Mouse (Mus musculus): ENCODE results near the gene Grb10. TPM values are rescaled to one million over a fixed set of nuclear protein-coding genes. Genes with fewer than 3 reads are reported as not detected.

Grb10 gene
- polyA plus RNA-seq, 1 experiment from 2014 or later: 414 TPM

DNA sequence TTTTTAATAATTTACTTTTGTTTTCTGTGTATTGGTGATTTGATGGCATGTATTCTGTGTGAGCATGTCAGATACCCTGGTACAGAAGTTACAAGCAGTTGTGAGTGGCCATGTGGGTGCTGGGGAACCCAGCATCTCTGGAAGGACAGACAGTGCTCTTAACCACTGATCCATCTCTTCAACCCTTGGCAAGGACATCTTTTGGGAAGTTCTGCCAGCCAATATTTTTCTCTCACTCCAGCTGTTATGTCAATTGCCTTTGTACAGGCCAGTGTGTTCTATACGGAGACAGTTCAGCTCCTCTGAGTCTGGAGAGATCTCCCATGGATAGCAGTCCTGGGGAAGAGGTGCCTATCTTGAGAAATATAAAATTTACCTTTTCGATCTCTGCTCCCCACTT, 116.4 kb downstream of the Grb10 start:
- Histone ChIP-seq H3K9ac (no peak overlapping the region), H3K4me3 (no peak overlapping the region), H3K36me3 (no peaks in the 10 kb centered on the region), H3K4me2 (replicated peaks) (no peak overlapping the region), H3K9me3 (replicated peaks) (no peaks in the 10 kb centered on the region), H3K4me1 (no peaks in the 10 kb centered on the region), H3K27ac (no peak overlapping the region), H3K27me3 (no peaks in the 10 kb centered on the region)
- ATAC-seq (ENCODE audit: low FRiP score): no peak
- WGBS: 93% methylated on average over 2 of the region's 2 CpGs

- 65% methylated on average over 7 of the region's 7 CpGs for WGBS
- Histone ChIP-seq H3K9ac (no peak overlapping the region), H3K4me1 (no peaks in the 10 kb centered on the region), H3K27me3 (no peaks in the 10 kb centered on the region), H3K9me3 (replicated peaks) (no peaks in the 10 kb centered on the region), H3K4me2 (replicated peaks) (no peak overlapping the region), H3K36me3 (no peaks in the 10 kb centered on the region), H3K4me3 (no peak overlapping the region), H3K27ac (no peak overlapping the region)
- no peak for ATAC-seq (ENCODE audit: low FRiP score)
Measured at GRCm38 (mm10) chr11:11907703-11908413, 130.6 kb downstream of the Grb10 start.

GRCm38 (mm10) chr11:11905518-11905917, 133.0 kb downstream of the Grb10 start:
- Histone ChIP-seq H3K36me3 (no peaks in the 10 kb centered on the region), H3K27ac (no peak overlapping the region), H3K4me1 (no peaks in the 10 kb centered on the region), H3K27me3 (no peaks in the 10 kb centered on the region), H3K9me3 (replicated peaks) (no peaks in the 10 kb centered on the region), H3K4me2 (replicated peaks) (no peak overlapping the region), H3K4me3 (no peak overlapping the region), H3K9ac (no peak overlapping the region)
- ATAC-seq (ENCODE audit: low FRiP score): no peak

GRCm38 (mm10) chr11:11904995-11905394, 133.5 kb downstream of the Grb10 start:
- Histone ChIP-seq H3K4me3 (no peak overlapping the region), H3K27me3 (no peaks in the 10 kb centered on the region), H3K36me3 (no peaks in the 10 kb centered on the region), H3K4me2 (replicated peaks) (no peak overlapping the region), H3K9ac (no peak overlapping the region), H3K27ac (no peak overlapping the region), H3K4me1 (no peaks in the 10 kb centered on the region), H3K9me3 (replicated peaks) (no peaks in the 10 kb centered on the region)
- 67% methylated on average over 5 of the region's 5 CpGs for WGBS
- ATAC-seq (ENCODE audit: low FRiP score): no peak

- Histone ChIP-seq H3K27ac (no peak overlapping the region), H3K27me3 (no peaks in the 10 kb centered on the region), H3K36me3 (no peaks in the 10 kb centered on the region), H3K4me3 (no peak overlapping the region), H3K4me2 (replicated peaks) (no peak overlapping the region), H3K9ac (no peak overlapping the region), H3K9me3 (replicated peaks) (no peaks in the 10 kb centered on the region), H3K4me1 (no peaks in the 10 kb centered on the region)
- 79% methylated on average over 5 of the region's 5 CpGs for WGBS
- ATAC-seq (ENCODE audit: low FRiP score): no peak
Measured at GRCm38 (mm10) chr11:11901509-11901908, 137.0 kb downstream of the Grb10 start.

GRCm38 (mm10) chr11:11898496-11898895, 140.0 kb downstream of the Grb10 start:
- H3K27ac ChIP-seq: no peak overlapping the region
- no peaks in the 10 kb centered on the region for H3K9me3 ChIP-seq (replicated peaks)
- H3K4me1 ChIP-seq: no peaks in the 10 kb centered on the region
- H3K4me3 ChIP-seq: no peak overlapping the region
- H3K36me3 ChIP-seq: no peaks in the 10 kb centered on the region
- 86% methylated on average over 3 of the region's 3 CpGs for WGBS
- H3K9ac ChIP-seq: no peak overlapping the region
- no peaks in the 10 kb centered on the region for H3K27me3 ChIP-seq
- ATAC-seq (ENCODE audit: low FRiP score): no peak
- H3K4me2 ChIP-seq (replicated peaks): no peak overlapping the region

- no peak within 1 kb of the TSS for H3K4me2 ChIP-seq (replicated peaks)
- H3K9me3 ChIP-seq (replicated peaks): no peaks in the 10 kb centered on the region
- no peaks in the 10 kb centered on the region for H3K4me1 ChIP-seq
- H3K36me3 ChIP-seq: no peaks in the 10 kb centered on the region
- ATAC-seq (ENCODE audit: low FRiP score): no peak
- WGBS: 80% methylated on average over 12 of the region's 12 CpGs
- H3K9ac ChIP-seq: no peak within 1 kb of the TSS
- no peak within 1 kb of the TSS for H3K4me3 ChIP-seq
- H3K27ac ChIP-seq: no peak within 1 kb of the TSS
- H3K27me3 ChIP-seq: no peaks in the 10 kb centered on the region
Measured at GRCm38 (mm10) chr11:11897645-11898357, 140.7 kb downstream of the Grb10 start, which contains the start of gene Ddc. TSS of gene Ddc (minus strand) at chr11:11898144.

GRCm38 (mm10) chr11:11895479-11895878, 143.0 kb downstream of the Grb10 start:
- Histone ChIP-seq H3K4me3 (no peak overlapping the region), H3K9ac (no peak overlapping the region), H3K27ac (no peak overlapping the region), H3K36me3 (no peaks in the 10 kb centered on the region), H3K4me2 (replicated peaks) (no peak overlapping the region), H3K27me3 (no peaks in the 10 kb centered on the region), H3K9me3 (replicated peaks) (no peaks in the 10 kb centered on the region), H3K4me1 (peaks cover 2% of the 10 kb centered on the region; the same call in 1 of the 2 replicates)
- ATAC-seq (ENCODE audit: low FRiP score): no peak
- WGBS: 90% methylated on average over 2 of the region's 2 CpGs

DNA sequence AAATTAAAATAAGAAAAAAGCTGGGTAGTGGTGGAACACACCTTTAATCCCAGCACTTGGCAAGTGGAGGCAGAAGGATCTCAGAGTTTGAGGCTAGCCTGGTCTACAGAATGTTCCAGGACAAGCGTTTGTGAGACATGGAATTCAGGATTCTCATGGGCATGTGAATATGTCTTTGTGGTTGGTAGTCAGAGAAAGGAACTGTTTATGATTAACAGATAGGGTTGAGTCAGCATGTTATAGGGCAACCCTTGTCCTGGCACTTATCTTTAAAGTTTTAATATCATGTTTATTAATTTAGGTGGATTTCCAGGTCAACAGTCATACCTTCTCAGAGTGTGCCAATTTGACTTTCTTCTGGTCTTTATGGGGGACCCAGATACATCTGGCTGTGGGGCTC, 144.7 kb downstream of the Grb10 start:
- Histone ChIP-seq H3K36me3 (no peaks in the 10 kb centered on the region), H3K9ac (no peak overlapping the region), H3K9me3 (replicated peaks) (no peaks in the 10 kb centered on the region), H3K27me3 (no peaks in the 10 kb centered on the region), H3K4me3 (no peak overlapping the region), H3K27ac (no peak overlapping the region), H3K4me1 (peaks cover 13% of the 10 kb centered on the region; the same call in 1 of the 2 replicates), H3K4me2 (replicated peaks) (no peak overlapping the region)
- 86% methylated on average over 1 of the region's 1 CpGs for WGBS
- no peak for ATAC-seq (ENCODE audit: low FRiP score)

DNA sequence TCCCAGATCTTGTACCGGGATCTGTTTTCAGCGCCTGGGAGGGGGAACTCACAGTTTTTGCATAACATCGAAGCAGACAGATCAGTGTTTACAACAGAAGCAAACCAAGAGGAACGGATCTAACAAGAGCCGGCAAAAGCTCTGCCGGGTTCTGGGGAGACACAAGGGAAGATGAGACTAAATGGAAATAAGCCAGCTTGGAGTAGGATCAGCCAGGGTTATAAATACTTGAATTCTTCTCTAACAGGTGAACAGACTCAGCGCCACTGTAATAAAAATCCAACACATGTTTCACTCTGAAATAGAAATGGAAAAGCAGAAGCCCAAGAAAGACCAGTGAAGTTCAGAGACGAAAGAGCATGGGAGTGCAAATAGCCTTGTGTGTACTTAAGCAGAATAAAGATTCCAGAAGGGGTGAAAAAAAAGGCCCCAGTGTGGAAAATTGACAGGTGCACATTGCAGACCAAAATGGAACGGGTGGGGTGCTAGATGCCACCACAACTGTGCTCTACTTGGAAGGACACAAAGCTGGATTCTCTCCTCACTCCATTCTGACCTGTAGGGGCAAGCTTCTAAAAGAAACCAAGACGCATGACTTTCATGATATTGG, 145.4 kb downstream of the Grb10 start:
- Histone ChIP-seq H3K9me3 (replicated peaks) (no peaks in the 10 kb centered on the region), H3K4me3 (no peak overlapping the region), H3K9ac (no peak overlapping the region), H3K27me3 (no peaks in the 10 kb centered on the region), H3K4me2 (replicated peaks) (no peak overlapping the region), H3K4me1 (peaks cover 13% of the 10 kb centered on the region; the same call in 1 of the 2 replicates), H3K36me3 (no peaks in the 10 kb centered on the region), H3K27ac (no peak overlapping the region)
- WGBS: 57% methylated on average over 10 of the region's 10 CpGs
- no peak for ATAC-seq (ENCODE audit: low FRiP score)

DNA sequence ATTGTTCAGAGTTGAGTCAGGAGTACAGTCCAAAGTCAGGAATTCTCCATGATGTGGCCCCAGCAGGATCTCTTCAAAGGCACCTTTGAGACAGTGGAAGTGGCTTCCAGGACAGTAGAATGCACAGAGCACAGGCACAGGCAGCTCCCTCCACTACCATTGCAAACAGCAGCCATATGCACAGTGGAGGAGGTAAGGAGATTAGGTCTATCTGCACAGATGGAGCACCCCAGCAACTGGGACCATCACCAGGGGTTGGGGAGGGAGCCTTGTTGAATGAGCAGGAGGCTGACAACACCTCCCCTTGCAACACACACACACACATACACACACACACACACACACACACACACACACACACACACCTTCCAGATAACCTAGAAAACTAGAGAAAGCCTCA, 146.7 kb downstream of the Grb10 start:
- Histone ChIP-seq H3K36me3 (no peaks in the 10 kb centered on the region), H3K27ac (no peak overlapping the region), H3K9ac (no peak overlapping the region), H3K4me3 (no peak overlapping the region), H3K9me3 (replicated peaks) (no peaks in the 10 kb centered on the region), H3K4me1 (peaks cover 13% of the 10 kb centered on the region; the same call in 1 of the 2 replicates), H3K4me2 (replicated peaks) (no peak overlapping the region), H3K27me3 (no peaks in the 10 kb centered on the region)
- ATAC-seq (ENCODE audit: low FRiP score): no peak

GRCm38 (mm10) chr11:11890139-11890741, 148.2 kb downstream of the Grb10 start:
- H3K9ac ChIP-seq: no peak overlapping the region
- no peak overlapping the region for H3K4me2 ChIP-seq (replicated peaks)
- no peaks in the 10 kb centered on the region for H3K27me3 ChIP-seq
- H3K36me3 ChIP-seq: no peaks in the 10 kb centered on the region
- no peak overlapping the region for H3K4me3 ChIP-seq
- ATAC-seq (ENCODE audit: low FRiP score): peak; percentile 53
- H3K9me3 ChIP-seq (replicated peaks): no peaks in the 10 kb centered on the region
- 38% methylated on average over 10 of the region's 10 CpGs for WGBS
- H3K27ac ChIP-seq: no peak overlapping the region
- peaks cover 25% of the 10 kb centered on the region; the same call in 1 of the 2 replicates for H3K4me1 ChIP-seq

All from hindbrain, embryonic 12.5 days (tissue).